In genomic region chr12:28635535-28636476, GRCm38 (mm10) we compare ENCODE assay signal across 8 mouse cellular contexts. TPM values are rescaled to one million over a fixed set of nuclear protein-coding genes. Genes with fewer than 3 reads are reported as not detected.
A peak's percentile ranks its signal among the peaks of the same experiment; 100 is the strongest.
DNase-seq lines count a peak whose midpoint lies in the region; ATAC-seq and TF ChIP-seq lines count a peak whose summit lies in the region.

Gene Rps7, minus strand, starts transcription at chr12:28635953.

- ATAC-seq in forebrain, embryonic 12.5 days (ENCODE audit: low FRiP score) = peak; percentile 98
- peak; percentile 99 for ATAC-seq in heart, postnatal 0 days (ENCODE audit: insufficient read depth, low read depth)
- ATAC-seq in liver, embryonic 16.5 days (ENCODE audit: low read depth) = peak; percentile 98
- peak; percentile 97 for ATAC-seq in neural tube, embryonic 13.5 days (ENCODE audit: low read depth)

- peaks cover 27% of the 10 kb centered on the region for H3K4me1 ChIP-seq in E14TG2a.4 (replicated peaks; ENCODE audit: low read depth, low read length)
- peaks cover 12% of the 10 kb centered on the region for H3K4me1 ChIP-seq in forebrain, embryonic 12.5 days
- H3K4me1 ChIP-seq in heart, postnatal 0 days (ENCODE audit: control insufficient read depth, insufficient read depth) = peaks cover 5% of the 10 kb centered on the region; the same call in 1 of the 2 replicates
- H3K4me1 ChIP-seq in liver, embryonic 16.5 days (ENCODE audit: control insufficient read depth, low read depth, low read length) = peaks cover 20% of the 10 kb centered on the region
- peaks cover 30% of the 10 kb centered on the region for H3K4me1 ChIP-seq in neural tube, embryonic 13.5 days (replicated peaks)
- H3K4me1 ChIP-seq in testis, adult 2 months (ENCODE audit: control insufficient read depth, insufficient read depth, low read length) = 0 out of 2 replicates have a peak, but pooled peaks cover 3% of the 10 kb centered on the region

- no peaks in the 10 kb centered on the region for H3K27me3 ChIP-seq in E14TG2a.4 (ENCODE audit: insufficient read depth, low read length)
- no peaks in the 10 kb centered on the region for H3K27me3 ChIP-seq in forebrain, embryonic 12.5 days
- no peaks in the 10 kb centered on the region for H3K27me3 ChIP-seq in heart, postnatal 0 days (ENCODE audit: control insufficient read depth, insufficient read depth, low read length)
- no peaks in the 10 kb centered on the region for H3K27me3 ChIP-seq in liver, embryonic 16.5 days (ENCODE audit: control insufficient read depth, insufficient read depth, low read depth, low read length)
- H3K27me3 ChIP-seq in neural tube, embryonic 13.5 days = no peaks in the 10 kb centered on the region
- no peaks in the 10 kb centered on the region for H3K27me3 ChIP-seq in testis, adult 2 months (ENCODE audit: control insufficient read depth, insufficient read depth, low read length)

- H3K9me3 ChIP-seq in E14TG2a.4 (ENCODE audit: low read length) = no peaks in the 10 kb centered on the region
- no peaks in the 10 kb centered on the region for H3K9me3 ChIP-seq in forebrain, embryonic 12.5 days
- no peaks in the 10 kb centered on the region for H3K9me3 ChIP-seq in heart, postnatal 0 days (replicated peaks; ENCODE audit: control insufficient read depth, low read length)
- H3K9me3 ChIP-seq in liver, embryonic 16.5 days (replicated peaks; ENCODE audit: control insufficient read depth, low read length) = no peaks in the 10 kb centered on the region
- no peaks in the 10 kb centered on the region for H3K9me3 ChIP-seq in neural tube, embryonic 13.5 days

- DNase-seq in c-Kit-positive CD71-positive TER-119-positive erythroid progenitor cells, embryonic 14.5 days (ENCODE audit: low spot score) = peak; percentile 93
- DNase-seq in heart, postnatal 0 days (ENCODE audit: low spot score) = peak; percentile 96
- DNase-seq in kidney, postnatal 4 days = peak; percentile 93 to 95

- no peak for TF ChIP-seq CTCF in E14TG2a.4 (conservative IDR thresholded peaks at IDR 0.05; ENCODE audit: low read length)
- no peak for TF ChIP-seq CTCF in heart, postnatal 0 days (IDR thresholded peaks at IDR 0.05; ENCODE audit: low read depth)
- TF ChIP-seq CTCF in testis, adult 2 months (IDR thresholded peaks at IDR 0.05; ENCODE audit: control insufficient read depth, insufficient read depth, insufficient replicate concordance, low read depth, low read length) = no peak

- peak; percentile 93 for TF ChIP-seq POLR2A in testis, adult 2 months (IDR thresholded peaks at IDR 0.05; ENCODE audit: control insufficient read depth, low read depth, low read length)

- H3K4me2 ChIP-seq in forebrain, embryonic 12.5 days = peak within 1 kb of the TSS; percentile 70
- H3K4me2 ChIP-seq in heart, postnatal 0 days (ENCODE audit: low read depth, low read length) = peak within 1 kb of the TSS; percentile 70
- H3K4me2 ChIP-seq in liver, embryonic 16.5 days (ENCODE audit: low read depth, low read length) = peak within 1 kb of the TSS; percentile 56
- H3K4me2 ChIP-seq in neural tube, embryonic 13.5 days = peak within 1 kb of the TSS; percentile 88

- peaks cover 43% of the 10 kb centered on the region for H3K36me3 ChIP-seq in E14TG2a.4 (ENCODE audit: insufficient read depth, low read length)
- H3K36me3 ChIP-seq in forebrain, embryonic 12.5 days (replicated peaks) = peaks cover 33% of the 10 kb centered on the region
- H3K36me3 ChIP-seq in heart, postnatal 0 days (replicated peaks; ENCODE audit: control insufficient read depth, insufficient read depth, low read length) = peaks cover 36% of the 10 kb centered on the region
- peaks cover 34% of the 10 kb centered on the region for H3K36me3 ChIP-seq in liver, embryonic 16.5 days (ENCODE audit: control insufficient read depth, insufficient read depth)
- H3K36me3 ChIP-seq in neural tube, embryonic 13.5 days = peaks cover 32% of the 10 kb centered on the region
- peaks cover 3% of the 10 kb centered on the region for H3K36me3 ChIP-seq in testis, adult 2 months (ENCODE audit: control insufficient read depth, insufficient read depth, low read length)

- peak within 1 kb of the TSS; percentile 93 for H3K27ac ChIP-seq in forebrain, embryonic 12.5 days
- H3K27ac ChIP-seq in heart, postnatal 0 days (ENCODE audit: low read depth) = peak within 1 kb of the TSS; percentile 88
- H3K27ac ChIP-seq in liver, embryonic 16.5 days (ENCODE audit: low read length) = peak within 1 kb of the TSS; percentile 78
- H3K27ac ChIP-seq in neural tube, embryonic 13.5 days (replicated peaks) = peak within 1 kb of the TSS; percentile 89
- peak within 1 kb of the TSS; percentile 91 for H3K27ac ChIP-seq in testis, adult 2 months (ENCODE audit: control insufficient read depth, insufficient read depth, low read depth, low read length)

- peak; percentile 98 for TF ChIP-seq EP300 in heart, postnatal 0 days (IDR thresholded peaks at IDR 0.05; ENCODE audit: low read depth)

- H3K4me3 ChIP-seq in E14TG2a.4 (replicated peaks; ENCODE audit: low read length) = peak within 1 kb of the TSS; percentile 94
- H3K4me3 ChIP-seq in forebrain, embryonic 12.5 days (replicated peaks) = peak within 1 kb of the TSS; percentile 90
- peak within 1 kb of the TSS; percentile 82 for H3K4me3 ChIP-seq in heart, postnatal 0 days (ENCODE audit: low read depth, low read length)
- H3K4me3 ChIP-seq in liver, embryonic 16.5 days (ENCODE audit: low read depth, low read length) = peak within 1 kb of the TSS; percentile 76
- peak within 1 kb of the TSS; percentile 95 for H3K4me3 ChIP-seq in neural tube, embryonic 13.5 days
- H3K4me3 ChIP-seq in testis, adult 2 months (ENCODE audit: control insufficient read depth, low read depth, low read length) = peak within 1 kb of the TSS; percentile 92

- WGBS in forebrain, embryonic 12.5 days = 7% methylated on average over 69 of the region's 69 CpGs
- 3% methylated on average over 69 of the region's 69 CpGs for WGBS in heart, postnatal 0 days
- 3% methylated on average over 69 of the region's 69 CpGs for WGBS in liver, embryonic 16.5 days (ENCODE audit: insufficient replicate concordance)
- WGBS in neural tube, embryonic 13.5 days = 5% methylated on average over 69 of the region's 69 CpGs

- H3K9ac ChIP-seq in forebrain, embryonic 12.5 days = peak within 1 kb of the TSS; percentile 98
- H3K9ac ChIP-seq in heart, postnatal 0 days (replicated peaks; ENCODE audit: low read depth, low read length) = peak within 1 kb of the TSS; percentile 97
- H3K9ac ChIP-seq in liver, embryonic 16.5 days (ENCODE audit: low read depth, low read length) = peak within 1 kb of the TSS; percentile 92
- peak within 1 kb of the TSS; percentile 100 for H3K9ac ChIP-seq in neural tube, embryonic 13.5 days

RNA-seq across cellular contexts. Expression of gene Rps7, which starts in this region (rescaled TPM):
- 650 and 690 TPM in 2 replicates for polyA plus RNA-seq in forebrain, embryonic 12.5 days (2016; fragmentation: Nextera tagmentation; extraction: Ambion mirVana)
- 684 and 717 TPM in 2 replicates for total RNA-seq in heart, postnatal 0 days (2014; rRNA removed; ENCODE audit: low replicate concordance)
- polyA plus RNA-seq in heart, postnatal 0 days (2015; fragmentation: Nextera tagmentation; extraction: Ambion mirVana) = 419 and 457 TPM in 2 replicates
- polyA plus RNA-seq in liver, embryonic 16.5 days (2015; fragmentation: Nextera tagmentation; extraction: Ambion mirVana) = 287 and 343 TPM in 2 replicates
- 517 and 523 TPM in 2 replicates for polyA plus RNA-seq in neural tube, embryonic 13.5 days (2015; fragmentation: Nextera tagmentation; extraction: Ambion mirVana)
- polyA plus RNA-seq in testis, adult 2 months (2012; rRNA removed) = 312 and 337 TPM in 2 replicates

Comparison
In these comparisons a context has a peak if more than half of its experiments do, and no peak if none do; other contexts are left out.
1. Peak in every context shown above with its lines: DNase-seq, ATAC-seq, H3K4me3 ChIP-seq and H3K27ac ChIP-seq.